Mouse (Mus musculus) left cerebral cortex, postnatal 36 days (tissue): ENCODE data around the gene E2f2. TPM values are rescaled to one million over a fixed set of nuclear protein-coding genes. Genes with fewer than 3 reads are reported as not detected.
A peak's percentile ranks its signal among the peaks of the same experiment; 100 is the strongest.

Source experiments
- DNase-seq, 2 experiments: peaks; one replicate each; pipeline ENCODE4 v3.0.0; 2021 to 2022; ENCODE audit warnings: low spot score in 2 of 2, mixed read lengths in 1 of 2
- intact Hi-C: fragments of 180-260 bp; cut with DNase I; formaldehyde crosslinking; loops from one replicate; pipeline ENCODE4 v1.15.1; 2025
- total RNA-seq, 2 experiments: library from RNA; stranded (reverse); gene quantifications; 2 replicates each; pipeline ENCODE4 v1.2.3; 2021

E2f2 gene
- total RNA-seq, 2 experiments from 2014 or later, result 0.61 to 0.72 TPM

DNA sequence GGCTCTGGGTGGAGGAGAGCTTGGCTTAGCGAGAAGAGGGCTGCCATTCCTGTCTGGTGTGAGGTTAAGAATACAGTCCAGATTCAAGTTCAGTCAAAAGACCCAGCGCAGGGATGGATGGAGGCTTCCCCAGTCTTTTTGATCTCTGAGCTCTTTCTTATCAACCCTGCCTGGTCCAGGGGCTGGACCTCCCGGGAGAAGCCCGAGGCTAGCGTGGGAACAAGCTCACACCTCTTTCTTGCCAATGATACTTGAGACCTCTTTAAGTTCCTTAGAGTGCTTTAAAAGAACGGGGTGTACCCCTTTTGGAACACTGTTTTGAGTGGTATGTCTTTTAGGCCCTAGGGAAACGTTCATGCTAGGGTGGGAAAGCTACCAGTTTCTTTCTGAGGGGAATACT lies 22.8 kb downstream of the E2f2 start:
- DNase-seq, result no peak

DNA sequence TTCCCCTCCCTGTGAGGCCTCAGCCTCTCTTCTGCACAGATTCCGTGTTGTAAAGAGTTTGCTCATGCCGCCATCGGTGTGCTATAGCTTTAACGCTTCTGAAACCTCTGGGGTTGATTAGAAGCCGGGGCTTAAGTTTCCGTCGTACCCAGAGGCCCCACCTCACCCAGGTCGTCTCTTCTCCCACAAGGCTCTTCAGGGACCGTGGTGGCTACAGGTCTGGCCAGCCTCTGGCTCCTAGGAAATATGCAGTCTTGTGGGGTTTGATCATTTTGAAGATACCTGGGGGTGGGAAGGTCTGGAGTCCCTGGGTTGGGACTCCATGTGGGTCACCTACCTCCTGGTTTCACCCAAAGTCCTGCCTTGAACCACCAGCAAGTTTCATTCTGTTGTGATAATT lies 23.4 kb downstream of the E2f2 start:
- no peak for DNase-seq
- intact Hi-C loops, result no loop called here

More for the DNA sequence above, 22.8 kb downstream of the E2f2 start:
- intact Hi-C loops, result no loop called here

DNA sequence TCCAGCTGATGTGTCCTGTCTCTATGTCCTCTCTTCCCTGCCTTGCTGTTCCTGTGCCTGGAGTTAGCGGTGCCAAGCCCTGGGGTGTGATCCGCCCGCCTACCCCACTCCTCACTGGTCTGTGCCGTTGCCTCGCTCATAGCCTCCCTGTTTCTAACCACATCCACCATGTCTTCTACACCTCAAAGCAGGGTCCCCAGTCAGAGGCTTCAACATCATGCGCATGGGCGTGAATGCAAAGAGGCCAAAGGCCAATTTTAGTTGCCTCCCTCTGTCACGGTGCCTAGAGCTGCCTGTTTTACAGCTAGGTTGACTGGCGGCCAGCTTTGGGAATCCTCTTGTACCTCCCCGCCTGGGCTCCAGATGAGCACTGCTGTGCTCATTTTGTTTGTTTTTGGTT lies 24.0 kb downstream of the E2f2 start:
- DNase-seq, result no peak
- intact Hi-C loops, result no loop called here

DNA sequence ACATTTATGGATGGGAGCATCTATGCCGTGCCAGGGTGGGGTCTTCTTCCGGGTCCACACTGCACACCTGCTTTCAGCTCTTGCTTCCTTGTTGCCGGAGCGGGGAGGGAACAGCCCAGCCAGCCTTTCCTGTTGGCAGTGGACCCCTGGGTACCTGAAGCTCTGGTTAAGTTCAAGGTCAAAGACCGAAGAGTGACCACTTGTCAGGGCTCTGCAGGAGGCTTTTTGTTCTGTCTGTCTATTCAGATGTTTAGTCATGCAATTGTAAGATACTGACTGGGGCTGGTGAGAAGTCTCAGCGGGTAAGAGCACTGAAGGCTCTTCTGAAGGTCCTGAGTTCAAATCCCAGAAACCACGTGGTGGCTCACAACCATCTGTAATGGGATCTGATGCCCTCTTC lies 26.7 kb downstream of the E2f2 start:
- intact Hi-C loops, result loop anchor here (1.0 kb wide), 1 partner anchor 36 kb away; no protein-coding TSS in a partner anchor
- no peak for DNase-seq

GRCm38 (mm10) chr4:136199562-136200292 lies 27.5 kb downstream of the E2f2 start:
- DNase-seq, result no peak
- intact Hi-C loops, result loop anchor here (1.0 to 5.0 kb wide), 2 partner anchors 36 to 43 kb away; no protein-coding TSS in a partner anchor

DNA sequence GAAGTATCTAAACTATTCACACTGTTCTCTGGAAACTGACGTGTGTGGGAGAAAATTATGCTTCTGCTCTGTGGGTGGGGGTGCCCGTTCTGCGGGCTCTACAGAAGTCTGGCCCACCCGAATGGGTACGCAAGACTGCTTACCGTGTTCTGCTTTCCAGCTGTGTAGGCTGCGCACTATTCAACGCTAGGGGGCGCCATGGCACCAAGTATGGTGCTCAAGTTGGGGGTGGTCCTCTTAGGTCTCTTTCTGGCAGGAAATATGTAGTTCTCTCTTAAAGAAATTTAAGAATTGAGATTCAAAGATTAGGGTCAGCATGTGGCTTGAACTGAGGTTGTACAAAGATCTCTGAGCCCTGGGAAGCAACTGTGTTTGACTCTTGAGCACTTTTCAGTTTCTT lies 30.3 kb downstream of the E2f2 start:
- peak; percentile 38 to 48 for DNase-seq
- intact Hi-C loops, result loop anchor here (5.0 kb wide), 1 partner anchor 40 kb away; no protein-coding TSS in a partner anchor

GRCm38 (mm10) chr4:136204775-136205174 lies 32.6 kb downstream of the E2f2 start:
- no peak for DNase-seq
- intact Hi-C loops, result loop anchor here (5.0 kb wide), 1 partner anchor 38 kb away; no protein-coding TSS in a partner anchor

GRCm38 (mm10) chr4:136206033-136206893 lies 34.1 kb downstream of the E2f2 start, which contains the start of gene Asap3:
Asap3 (plus strand) TSS chr4:136206365.
- intact Hi-C loops, result no loop called here
- peak; percentile 78 to 79 for DNase-seq

DNA sequence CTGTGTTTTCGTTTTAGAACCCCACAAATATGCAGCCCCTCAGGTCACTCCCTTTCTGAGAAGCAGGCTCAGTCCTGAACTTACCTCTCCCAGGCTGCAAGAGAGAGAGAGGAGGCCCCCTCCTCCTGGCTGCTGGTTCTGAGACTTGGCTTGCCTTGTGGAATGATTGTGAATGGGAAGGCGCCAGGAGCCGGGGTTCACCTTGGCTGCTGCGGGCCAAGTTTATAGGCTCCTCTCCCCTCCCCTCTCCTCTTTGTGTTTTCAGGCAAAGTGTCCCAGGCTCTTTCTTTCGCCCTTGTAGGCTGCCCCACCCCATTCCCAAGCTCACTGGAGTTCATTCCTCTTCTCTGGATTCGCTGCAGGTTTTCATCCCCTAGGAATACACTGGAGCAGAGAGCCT lies 34.7 kb downstream of the E2f2 start:
- no peak for DNase-seq
- intact Hi-C loops, result no loop called here

- no peak for DNase-seq
- intact Hi-C loops, result no loop called here
These were observed 38.7 kb downstream of the E2f2 start for GRCm38 (mm10) chr4:136210931-136211330.

DNA sequence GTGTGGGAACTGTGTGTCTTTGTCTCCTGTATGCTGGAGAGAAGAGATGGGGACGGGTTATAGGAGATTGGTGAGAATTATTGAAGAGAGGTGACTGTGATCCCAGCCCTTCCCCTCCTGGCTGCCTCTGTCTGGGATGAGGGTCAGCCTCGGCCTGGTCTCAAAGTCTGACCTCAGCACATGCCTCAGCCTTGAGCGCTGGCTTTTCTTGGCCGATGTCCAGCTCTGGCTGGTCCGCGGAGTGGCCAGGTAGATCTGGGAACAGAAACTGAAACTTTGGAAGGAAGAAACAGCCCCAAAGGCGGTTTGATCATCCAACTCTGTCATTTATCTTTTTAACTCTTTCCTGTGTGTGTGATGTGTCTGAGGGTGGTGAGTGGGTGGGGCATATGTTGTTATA lies 41.4 kb downstream of the E2f2 start:
- intact Hi-C loops, result no loop called here
- no peak for DNase-seq

GRCm38 (mm10) chr4:136214828-136215227 lies 42.6 kb downstream of the E2f2 start:
- DNase-seq, result no peak
- intact Hi-C loops, result no loop called here

DNA sequence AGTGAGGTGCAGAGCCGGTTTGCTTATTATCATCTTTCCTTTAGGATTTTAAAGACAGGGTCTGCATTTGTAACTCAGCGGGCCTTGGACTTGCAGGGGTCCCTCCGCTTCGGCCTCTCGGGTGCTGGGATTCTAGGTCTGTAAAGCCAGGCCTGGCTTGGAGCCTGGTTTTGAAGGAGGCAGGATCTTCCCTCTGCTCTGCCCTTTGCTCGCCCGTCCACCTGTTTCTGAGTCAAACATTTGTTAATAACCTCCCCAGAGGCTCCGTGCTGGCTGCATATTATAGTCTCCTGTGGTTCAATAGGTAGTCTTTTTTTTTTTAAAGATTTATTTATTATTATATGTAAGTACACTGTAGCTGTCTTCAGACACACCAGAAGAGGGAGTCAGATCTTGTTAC lies 43.4 kb downstream of the E2f2 start:
- intact Hi-C loops, result no loop called here
- no peak for DNase-seq

GRCm38 (mm10) chr4:136217063-136217462 lies 44.9 kb downstream of the E2f2 start:
- intact Hi-C loops, result no loop called here
- no peak for DNase-seq

- intact Hi-C loops, result no loop called here
- no peak for DNase-seq
These were observed 46.5 kb downstream of the E2f2 start for GRCm38 (mm10) chr4:136218595-136219214.

GRCm38 (mm10) chr4:136220133-136220775 lies 48.1 kb downstream of the E2f2 start:
- no peak for DNase-seq
- intact Hi-C loops, result no loop called here

GRCm38 (mm10) chr4:136223549-136224239 lies 51.5 kb downstream of the E2f2 start:
- DNase-seq, result no peak
- intact Hi-C loops, result no loop called here

DNA sequence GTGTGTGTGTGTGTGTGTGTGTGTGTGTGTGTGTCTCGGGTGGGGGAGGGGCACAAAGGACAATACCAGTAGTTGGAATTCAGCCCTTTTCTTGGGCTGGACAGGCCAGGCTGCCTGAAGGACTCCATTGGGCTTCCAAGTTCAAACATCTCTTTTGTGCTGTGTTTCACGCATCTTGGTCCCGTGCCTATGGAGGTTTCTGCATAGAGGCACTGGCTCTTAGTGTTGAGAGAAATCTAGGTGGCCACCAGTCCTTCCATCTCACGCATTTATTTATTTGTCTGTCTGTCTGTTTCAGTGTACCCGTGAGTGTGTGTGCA lies 52.0 kb downstream of the E2f2 start:
- DNase-seq, result no peak
- intact Hi-C loops, result no loop called here
